In the genomic region with DNA sequence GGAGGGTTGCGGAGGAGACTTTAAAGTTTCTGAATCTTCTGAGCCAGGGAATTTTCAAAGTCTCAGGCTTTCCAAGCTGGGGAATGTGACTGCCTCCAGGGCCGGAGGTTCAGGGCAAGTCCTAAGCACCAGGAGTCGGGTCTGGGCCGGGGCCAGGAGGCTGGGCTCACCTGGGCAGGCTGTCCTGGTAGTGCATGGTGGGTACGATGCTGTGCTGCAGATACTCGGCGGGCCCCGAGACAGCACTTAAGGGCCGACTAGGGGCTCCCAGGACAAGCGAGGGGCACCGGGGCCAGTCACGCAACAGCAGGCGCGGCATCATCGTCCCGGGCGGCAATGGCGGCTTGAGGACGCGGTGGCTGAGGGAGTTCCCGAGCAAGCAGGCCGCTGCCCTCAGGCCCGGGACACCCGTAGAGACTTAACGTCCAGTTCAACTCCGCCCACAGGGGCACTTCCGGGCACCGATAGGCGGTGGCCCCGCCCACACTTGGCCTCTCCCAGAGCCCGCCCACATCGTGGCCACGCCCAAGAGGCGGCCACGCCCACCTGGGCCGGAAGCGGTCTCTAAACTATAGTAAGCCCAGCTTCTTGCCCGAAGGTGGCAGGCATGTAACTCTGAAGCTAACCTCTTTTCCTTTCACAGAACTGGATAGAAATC, we compare ENCODE assay signal across 8 mouse cellular contexts. TPM values are rescaled to one million over a fixed set of nuclear protein-coding genes. Genes with fewer than 3 reads are reported as not detected.
A peak's percentile ranks its signal among the peaks of the same experiment; 100 is the strongest.
DNase-seq lines count a peak whose midpoint lies in the region; ATAC-seq and TF ChIP-seq lines count a peak whose summit lies in the region.

TSS of gene Cpt2 (minus strand) at position 466 of the 658 bp plus-strand sequence.

- peak; percentile 29 for TF ChIP-seq CTCF in heart, postnatal 0 days (IDR thresholded peaks at IDR 0.05; ENCODE audit: low read depth)
- 0 out of 2 replicates have a peak, but pooled peaks have one; percentile 8 for TF ChIP-seq CTCF in testis, adult 2 months (IDR thresholded peaks at IDR 0.05; ENCODE audit: control insufficient read depth, insufficient read depth, insufficient replicate concordance, low read depth, low read length)

- peak within 1 kb of the TSS; percentile 84 for H3K4me2 ChIP-seq in forebrain, embryonic 12.5 days
- peak within 1 kb of the TSS; percentile 84 for H3K4me2 ChIP-seq in heart, postnatal 0 days (ENCODE audit: low read depth, low read length)
- H3K4me2 ChIP-seq in liver, embryonic 16.5 days (ENCODE audit: low read depth, low read length), result peak within 1 kb of the TSS; percentile 87
- peak within 1 kb of the TSS; percentile 72 for H3K4me2 ChIP-seq in neural tube, embryonic 13.5 days

- TF ChIP-seq POLR2A in testis, adult 2 months (IDR thresholded peaks at IDR 0.05; ENCODE audit: control insufficient read depth, low read depth, low read length), result peak; percentile 97

- no peaks in the 10 kb centered on the region for H3K27me3 ChIP-seq in forebrain, embryonic 12.5 days
- H3K27me3 ChIP-seq in heart, postnatal 0 days (ENCODE audit: control insufficient read depth, insufficient read depth, low read length), result no peaks in the 10 kb centered on the region
- no peaks in the 10 kb centered on the region for H3K27me3 ChIP-seq in liver, embryonic 16.5 days (ENCODE audit: control insufficient read depth, insufficient read depth, low read depth, low read length)
- H3K27me3 ChIP-seq in neural tube, embryonic 13.5 days, result no peaks in the 10 kb centered on the region
- no peaks in the 10 kb centered on the region for H3K27me3 ChIP-seq in testis, adult 2 months (ENCODE audit: control insufficient read depth, insufficient read depth, low read length)

- no peak; the same call in 1 of the 2 replicates for TF ChIP-seq EP300 in heart, postnatal 0 days (IDR thresholded peaks at IDR 0.05; ENCODE audit: low read depth)

- no peaks in the 10 kb centered on the region for H3K9me3 ChIP-seq in forebrain, embryonic 12.5 days
- no peaks in the 10 kb centered on the region for H3K9me3 ChIP-seq in heart, postnatal 0 days (replicated peaks; ENCODE audit: control insufficient read depth, low read length)
- no peaks in the 10 kb centered on the region for H3K9me3 ChIP-seq in liver, embryonic 16.5 days (replicated peaks; ENCODE audit: control insufficient read depth, low read length)
- H3K9me3 ChIP-seq in neural tube, embryonic 13.5 days, result no peaks in the 10 kb centered on the region

- H3K9ac ChIP-seq in forebrain, embryonic 12.5 days, result peak within 1 kb of the TSS; percentile 82
- peak within 1 kb of the TSS; percentile 86 for H3K9ac ChIP-seq in heart, postnatal 0 days (replicated peaks; ENCODE audit: low read depth, low read length)
- H3K9ac ChIP-seq in liver, embryonic 16.5 days (ENCODE audit: low read depth, low read length), result peak within 1 kb of the TSS; percentile 94
- H3K9ac ChIP-seq in neural tube, embryonic 13.5 days, result peak within 1 kb of the TSS; percentile 72

- ATAC-seq in forebrain, embryonic 12.5 days (ENCODE audit: low FRiP score), result peak; percentile 96
- ATAC-seq in heart, postnatal 0 days (ENCODE audit: insufficient read depth, low read depth), result peak; percentile 96
- peak; percentile 92 for ATAC-seq in liver, embryonic 16.5 days (ENCODE audit: low read depth)
- ATAC-seq in neural tube, embryonic 13.5 days (ENCODE audit: low read depth), result peak; percentile 87

- H3K27ac ChIP-seq in forebrain, embryonic 12.5 days, result peak within 1 kb of the TSS; percentile 61; the same call in 1 of the 2 replicates
- peak within 1 kb of the TSS; percentile 90 for H3K27ac ChIP-seq in heart, postnatal 0 days (ENCODE audit: low read depth)
- peak within 1 kb of the TSS; percentile 87 for H3K27ac ChIP-seq in liver, embryonic 16.5 days (ENCODE audit: low read length)
- H3K27ac ChIP-seq in neural tube, embryonic 13.5 days (replicated peaks), result peak within 1 kb of the TSS; percentile 54; the same call in 1 of the 2 replicates
- H3K27ac ChIP-seq in testis, adult 2 months (ENCODE audit: control insufficient read depth, insufficient read depth, low read depth, low read length), result peak within 1 kb of the TSS; percentile 97

- WGBS in forebrain, embryonic 12.5 days, result under 1% methylated on average over 38 of the region's 38 CpGs
- WGBS in heart, postnatal 0 days, result 1% methylated on average over 35 of the region's 38 CpGs
- under 1% methylated on average over 38 of the region's 38 CpGs for WGBS in liver, embryonic 16.5 days (ENCODE audit: insufficient replicate concordance)
- 1% methylated on average over 38 of the region's 38 CpGs for WGBS in neural tube, embryonic 13.5 days

- H3K4me1 ChIP-seq in forebrain, embryonic 12.5 days, result peaks cover 14% of the 10 kb centered on the region
- H3K4me1 ChIP-seq in heart, postnatal 0 days (ENCODE audit: control insufficient read depth, insufficient read depth), result peaks cover 26% of the 10 kb centered on the region
- peaks cover 38% of the 10 kb centered on the region for H3K4me1 ChIP-seq in liver, embryonic 16.5 days (ENCODE audit: control insufficient read depth, low read depth, low read length)
- H3K4me1 ChIP-seq in neural tube, embryonic 13.5 days (replicated peaks), result peaks cover 20% of the 10 kb centered on the region
- peaks cover 5% of the 10 kb centered on the region; the same call in 1 of the 2 replicates for H3K4me1 ChIP-seq in testis, adult 2 months (ENCODE audit: control insufficient read depth, insufficient read depth, low read length)

- peak within 1 kb of the TSS; percentile 77 for H3K4me3 ChIP-seq in forebrain, embryonic 12.5 days (replicated peaks)
- peak within 1 kb of the TSS; percentile 86 for H3K4me3 ChIP-seq in heart, postnatal 0 days (ENCODE audit: low read depth, low read length)
- H3K4me3 ChIP-seq in liver, embryonic 16.5 days (ENCODE audit: low read depth, low read length), result peak within 1 kb of the TSS; percentile 91
- H3K4me3 ChIP-seq in neural tube, embryonic 13.5 days, result peak within 1 kb of the TSS; percentile 59
- H3K4me3 ChIP-seq in testis, adult 2 months (ENCODE audit: control insufficient read depth, low read depth, low read length), result peak within 1 kb of the TSS; percentile 97

- H3K36me3 ChIP-seq in forebrain, embryonic 12.5 days (replicated peaks), result no peaks in the 10 kb centered on the region
- no peaks in the 10 kb centered on the region for H3K36me3 ChIP-seq in heart, postnatal 0 days (replicated peaks; ENCODE audit: control insufficient read depth, insufficient read depth, low read length)
- H3K36me3 ChIP-seq in liver, embryonic 16.5 days (ENCODE audit: control insufficient read depth, insufficient read depth), result no peaks in the 10 kb centered on the region
- no peaks in the 10 kb centered on the region for H3K36me3 ChIP-seq in neural tube, embryonic 13.5 days
- peaks cover 1% of the 10 kb centered on the region; the same call in 1 of the 2 replicates for H3K36me3 ChIP-seq in testis, adult 2 months (ENCODE audit: control insufficient read depth, insufficient read depth, low read length)

- peak; percentile 86 to 89 for DNase-seq in CD8-positive naive resting alpha-beta T cell, adult 2 months (ENCODE audit: low read depth in 2 of 2, low spot score in 2 of 2)
- DNase-seq in c-Kit-positive CD71-positive TER-119-negative erythroid progenitor cells, embryonic 14.5 days (ENCODE audit: low read depth), result peak; percentile 92
- peak; percentile 93 for DNase-seq in heart, postnatal 0 days (ENCODE audit: low spot score)
- peak; percentile 97 to 98 for DNase-seq in kidney, postnatal 4 days

RNA-seq across cellular contexts. Expression of gene Cpt2, which starts in this region (rescaled TPM):
- polyA plus RNA-seq in forebrain, embryonic 12.5 days (2016; fragmentation: Nextera tagmentation; extraction: Ambion mirVana), result 25.1 and 25.4 TPM in 2 replicates
- 116 and 160 TPM in 2 replicates for total RNA-seq in heart, postnatal 0 days (2014; rRNA removed; ENCODE audit: low replicate concordance)
- polyA plus RNA-seq in heart, postnatal 0 days (2015; fragmentation: Nextera tagmentation; extraction: Ambion mirVana), result 159 and 166 TPM in 2 replicates
- polyA plus RNA-seq in liver, embryonic 16.5 days (2015; fragmentation: Nextera tagmentation; extraction: Ambion mirVana), result 45.5 and 48.4 TPM in 2 replicates
- 21.3 and 22.7 TPM in 2 replicates for polyA plus RNA-seq in neural tube, embryonic 13.5 days (2015; fragmentation: Nextera tagmentation; extraction: Ambion mirVana)
- polyA plus RNA-seq in testis, adult 2 months (2012; rRNA removed), result 44.1 and 52.1 TPM in 2 replicates

Comparison
In these comparisons a context has a peak if more than half of its experiments do, and no peak if none do; other contexts are left out.
1. Peak in every context shown above with its lines: DNase-seq, ATAC-seq, H3K4me3 ChIP-seq and H3K27ac ChIP-seq.